Mouse (Mus musculus) heart, postnatal 0 days (tissue): ENCODE measurements around the gene Il12b. TPM values are rescaled to one million over a fixed set of nuclear protein-coding genes. Genes with fewer than 3 reads are reported as not detected.

Experiments used
- ATAC-seq: fragments of 200-750 bp; cut with Nextera tagmentation; 2 replicates; pipeline ENCODE4 v1.8.0; 2017; ENCODE audit warnings: low read depth, moderate number of reproducible peaks, moderate library complexity; ENCODE audit not compliant: insufficient read depth
- DNase-seq: peaks from one replicate; pipeline ENCODE4 v3.0.0-alpha.2; 2016; ENCODE audit warnings: low spot score
- H3K27ac ChIP-seq: fragments of 300-500 bp; sonication (generic); 2 replicates; pipeline ENCODE4 v1.5.1; 2014; ENCODE audit warnings: low read depth, mild to moderate bottlenecking
- H3K27me3 ChIP-seq: fragments of 300-500 bp; sonication (generic); 2 replicates; pipeline ENCODE4 v1.6.1; 2014; ENCODE audit warnings: low read length, mixed read lengths; ENCODE audit not compliant: control insufficient read depth, insufficient read depth
- H3K36me3 ChIP-seq: fragments of 300-500 bp; sonication (generic); replicated peaks from 2 replicates; pipeline ENCODE4 v1.6.1; 2014; ENCODE audit warnings: low read length, mixed read lengths; ENCODE audit not compliant: control insufficient read depth, insufficient read depth
- H3K4me1 ChIP-seq: fragments of 300-500 bp; sonication (generic); 2 replicates; pipeline ENCODE4 v1.6.1; 2014; ENCODE audit warnings: antibody characterized with exemption; ENCODE audit not compliant: control insufficient read depth, insufficient read depth
- H3K4me2 ChIP-seq: fragments of 300-500 bp; sonication (generic); 2 replicates; pipeline ENCODE4 v1.6.1; 2014; ENCODE audit warnings: low read depth, mild to moderate bottlenecking, low read length, moderate library complexity
- H3K4me3 ChIP-seq: fragments of 300-500 bp; sonication (generic); 2 replicates; pipeline ENCODE4 v1.5.1; 2014; ENCODE audit warnings: low read depth, low read length
- H3K9ac ChIP-seq: fragments of 300-500 bp; sonication (generic); replicated peaks from 2 replicates; pipeline ENCODE4 v1.6.1; 2014; ENCODE audit warnings: low read depth, low read length, mixed read lengths
- H3K9me3 ChIP-seq: fragments of 300-500 bp; sonication (generic); replicated peaks from 2 replicates; pipeline ENCODE4 v1.6.1; 2016; ENCODE audit warnings: low read length; ENCODE audit not compliant: control insufficient read depth
- CTCF ChIP-seq: IDR thresholded peaks from 2 replicates; pipeline ENCODE4 v1.5.1; 2016; ENCODE audit warnings: antibody characterized with exemption, control low read depth, low read depth
- EP300 ChIP-seq: IDR thresholded peaks from 2 replicates; pipeline ENCODE4 v1.6.1; 2016; ENCODE audit warnings: antibody characterized with exemption, low read depth
- WGBS: fragments of 180-500 bp; shearing (Covaris S2); extraction: QIAGEN DNeasy Blood & Tissue Kit; methylation state at CpG from one replicate; pipeline ENCODE4 v1.1.7; 2014; 5-methylcytosine and 5-hydroxymethylcytosine counted together
- polyA plus RNA-seq: library from polyadenylated mRNA; unstranded; fragments of >200 nt; fragmentation: Nextera tagmentation; extraction: Ambion mirVana; gene quantifications from 2 replicates; pipeline ENCODE4 v1.2.1, GENCODE M21; 2015
- total RNA-seq: library from RNA; depleted of rRNA; stranded (reverse); fragments of >200 nt; gene quantifications from 2 replicates; pipeline ENCODE4 v1.2.3, GENCODE M21; 2014; ENCODE audit warnings: low replicate concordance

Il12b gene
- total and polyA plus RNA-seq, 2 experiments from 2014 or later, result not detected

- no peak overlapping the region for H3K9ac ChIP-seq
- no peaks in the 10 kb centered on the region for H3K36me3 ChIP-seq
- no peak for TF ChIP-seq CTCF
- no peak for TF ChIP-seq EP300
- no peak overlapping the region for H3K4me3 ChIP-seq
- H3K4me2 ChIP-seq, result no peak overlapping the region
- ATAC-seq, result no peak
- no peaks in the 10 kb centered on the region for H3K4me1 ChIP-seq
- 66% methylated on average over 5 of the region's 5 CpGs for WGBS
- no peak for DNase-seq
- no peaks in the 10 kb centered on the region for H3K27me3 ChIP-seq
- H3K27ac ChIP-seq, result no peak overlapping the region
- H3K9me3 ChIP-seq, result no peaks in the 10 kb centered on the region
Observed at GRCm38 (mm10) chr11:44377879-44378278, 22.0 kb upstream of the Il12b start.

GRCm38 (mm10) chr11:44380432-44381051 lies 19.3 kb upstream of the Il12b start:
- H3K36me3 ChIP-seq, result no peaks in the 10 kb centered on the region
- DNase-seq, result no peak
- TF ChIP-seq EP300 (no peak), CTCF (no peak)
- no peaks in the 10 kb centered on the region for H3K27me3 ChIP-seq
- H3K4me1 ChIP-seq, result no peaks in the 10 kb centered on the region
- ATAC-seq, result no peak
- H3K9ac ChIP-seq, result no peak overlapping the region
- no peaks in the 10 kb centered on the region for H3K9me3 ChIP-seq
- no peak overlapping the region for H3K4me3 ChIP-seq
- H3K27ac ChIP-seq, result no peak overlapping the region
- no peak overlapping the region for H3K4me2 ChIP-seq
- 90% methylated on average over 3 of the region's 3 CpGs for WGBS

GRCm38 (mm10) chr11:44382200-44382599 lies 17.7 kb upstream of the Il12b start:
- WGBS, result 64% methylated on average over 3 of the region's 3 CpGs

GRCm38 (mm10) chr11:44387031-44387430 lies 12.8 kb upstream of the Il12b start:
- Histone ChIP-seq H3K4me2 (no peak overlapping the region), H3K27me3 (no peaks in the 10 kb centered on the region), H3K4me1 (no peaks in the 10 kb centered on the region), H3K9ac (no peak overlapping the region), H3K27ac (no peak overlapping the region), H3K9me3 (no peaks in the 10 kb centered on the region), H3K4me3 (no peak overlapping the region), H3K36me3 (no peaks in the 10 kb centered on the region)
- WGBS, result 79% methylated on average over 2 of the region's 2 CpGs
- ATAC-seq (no peak), DNase-seq (no peak)
- no peak for TF ChIP-seq EP300
- TF ChIP-seq CTCF, result no peak

More at GRCm38 (mm10) chr11:44382200-44382599, 17.7 kb upstream of the Il12b start:
- no peak overlapping the region for H3K27ac ChIP-seq
- no peaks in the 10 kb centered on the region for H3K9me3 ChIP-seq
- H3K9ac ChIP-seq, result no peak overlapping the region
- H3K4me3 ChIP-seq, result no peak overlapping the region
- H3K27me3 ChIP-seq, result no peaks in the 10 kb centered on the region
- H3K4me1 ChIP-seq, result no peaks in the 10 kb centered on the region
- no peaks in the 10 kb centered on the region for H3K36me3 ChIP-seq
- no peak for DNase-seq
- no peak for TF ChIP-seq EP300
- no peak for ATAC-seq
- H3K4me2 ChIP-seq, result no peak overlapping the region

GRCm38 (mm10) chr11:44389993-44390701 lies 9.7 kb upstream of the Il12b start:
- no peak overlapping the region for H3K27ac ChIP-seq
- no peak overlapping the region for H3K4me3 ChIP-seq
- no peaks in the 10 kb centered on the region for H3K4me1 ChIP-seq
- 30% methylated on average over 6 of the region's 6 CpGs for WGBS
- H3K4me2 ChIP-seq, result no peak overlapping the region
- peak; percentile 49 for ATAC-seq
- H3K36me3 ChIP-seq, result no peaks in the 10 kb centered on the region
- TF ChIP-seq EP300 (no peak), CTCF (no peak)
- H3K9me3 ChIP-seq, result no peaks in the 10 kb centered on the region
- DNase-seq, result peak; percentile 34
- no peak overlapping the region for H3K9ac ChIP-seq
- H3K27me3 ChIP-seq, result no peaks in the 10 kb centered on the region
